Mouse (Mus musculus) G1E (cell line): ENCODE results near the gene Cul7. TPM values are rescaled to one million over a fixed set of nuclear protein-coding genes. Genes with fewer than 3 reads are reported as not detected.

Source experiments
- ATAC-seq: 2 replicates; pipeline ENCODE4 v1.8.0; 2016; ENCODE audit warnings: mild to moderate bottlenecking; ENCODE audit not compliant: insufficient number of reproducible peaks, poor library complexity, low FRiP score, severe bottlenecking; ENCODE audit errors: extremely low read depth
- DNase-seq: peaks from one replicate; pipeline ENCODE4 v3.0.0; 2012; ENCODE audit warnings: low spot score
- H3K27me3 ChIP-seq: 2 replicates; pipeline ENCODE4 v1.6.1; 2012; ENCODE audit warnings: mild to moderate bottlenecking, low read length, inconsistent platforms; ENCODE audit not compliant: insufficient read depth
- H3K36me3 ChIP-seq: replicated peaks from 2 replicates; pipeline ENCODE3; 2012; ENCODE audit warnings: mild to moderate bottlenecking, inconsistent platforms
- H3K4me1 ChIP-seq: 2 replicates; pipeline ENCODE4 v1.6.1; 2012; ENCODE audit warnings: low read depth, low read length, inconsistent platforms, mixed read lengths; ENCODE audit not compliant: insufficient read depth
- H3K4me3 ChIP-seq: 2 replicates; pipeline ENCODE4 v1.5.1; 2012; ENCODE audit warnings: low read depth, mild to moderate bottlenecking, inconsistent platforms, low read length, moderate library complexity, mixed read lengths
- H3K9me3 ChIP-seq: replicated peaks from 2 replicates; pipeline ENCODE4 v1.6.1; 2012; ENCODE audit warnings: inconsistent platforms
- CTCF ChIP-seq: IDR thresholded peaks from 2 replicates; pipeline ENCODE4 v1.5.1; 2012; ENCODE audit warnings: low read depth, low read length, inconsistent platforms, mixed read lengths
- GATA1 ChIP-seq: IDR thresholded peaks from 2 replicates; pipeline ENCODE4 v1.6.1; 2012; ENCODE audit warnings: borderline replicate concordance, low read length, inconsistent platforms, mixed read lengths
- GATA2 ChIP-seq: IDR thresholded peaks from 2 replicates; pipeline ENCODE4 v1.6.1; 2012; ENCODE audit warnings: low read depth, low read length, inconsistent platforms, borderline replicate concordance
- POLR2AphosphoS5 ChIP-seq: IDR thresholded peaks from 2 replicates; pipeline ENCODE4 v1.6.1; 2012; ENCODE audit warnings: low read depth, low read length, inconsistent platforms; ENCODE audit not compliant: insufficient replicate concordance
- TAL1 ChIP-seq: conservative IDR thresholded peaks from 2 replicates; pipeline ENCODE4 v1.6.1; 2012; ENCODE audit warnings: low read depth, low read length, inconsistent platforms, mixed read lengths
- polyA plus RNA-seq: library from polyadenylated mRNA; stranded (reverse); fragments of >175 nt; gene quantifications from 2 replicates; pipeline ENCODE4 v1.2.3, GENCODE M21; 2012
- total RNA-seq, 2 experiments: library from RNA; stranded (forward) in 1 of 2; stranded (reverse) in 1 of 2; fragments of 200-1000 nt in 1 of 2; fragments of >200 nt in 1 of 2; fragmentation: Nextera tagmentation in 1 of 2; gene quantifications; 2 replicates each; pipeline ENCODE4 v1.2.3; 2014 to 2017

Cul7 gene
- total and polyA plus RNA-seq, 3 experiments: 27.4 to 136 (median 44.1) TPM

- H3K4me1 ChIP-seq: no peaks in the 10 kb centered on the region
- DNase-seq (no peak), ATAC-seq (no peak)
- no peaks in the 10 kb centered on the region for H3K9me3 ChIP-seq
- no peak overlapping the region for H3K4me3 ChIP-seq
- H3K36me3 ChIP-seq: no peaks in the 10 kb centered on the region
- TF ChIP-seq TAL1 (no peak), POLR2AphosphoS5 (no peak), GATA2 (no peak), GATA1 (no peak), CTCF (no peak)
- H3K27me3 ChIP-seq: peaks cover 25% of the 10 kb centered on the region
Measured at GRCm38 (mm10) chr17:46609721-46610514, 40.2 kb upstream of the Cul7 start.

- DNase-seq: no peak
- TF ChIP-seq GATA1 (no peak), GATA2 (no peak), POLR2AphosphoS5 (no peak), CTCF (no peak), TAL1 (no peak)
- Histone ChIP-seq H3K9me3 (no peaks in the 10 kb centered on the region), H3K4me3 (no peak overlapping the region), H3K36me3 (no peaks in the 10 kb centered on the region), H3K27me3 (peaks cover 23% of the 10 kb centered on the region), H3K4me1 (no peaks in the 10 kb centered on the region)
- no peak for ATAC-seq
Measured at GRCm38 (mm10) chr17:46611316-46611715, 38.8 kb upstream of the Cul7 start.

GRCm38 (mm10) chr17:46612189-46612588, 37.9 kb upstream of the Cul7 start:
- TF ChIP-seq POLR2AphosphoS5 (no peak), GATA2 (no peak), TAL1 (no peak), CTCF (no peak), GATA1 (no peak)
- no peak overlapping the region for H3K4me3 ChIP-seq
- DNase-seq: no peak
- H3K36me3 ChIP-seq: no peaks in the 10 kb centered on the region
- H3K27me3 ChIP-seq: peaks cover 25% of the 10 kb centered on the region
- H3K4me1 ChIP-seq: no peaks in the 10 kb centered on the region
- no peaks in the 10 kb centered on the region for H3K9me3 ChIP-seq
- no peak for ATAC-seq

DNA sequence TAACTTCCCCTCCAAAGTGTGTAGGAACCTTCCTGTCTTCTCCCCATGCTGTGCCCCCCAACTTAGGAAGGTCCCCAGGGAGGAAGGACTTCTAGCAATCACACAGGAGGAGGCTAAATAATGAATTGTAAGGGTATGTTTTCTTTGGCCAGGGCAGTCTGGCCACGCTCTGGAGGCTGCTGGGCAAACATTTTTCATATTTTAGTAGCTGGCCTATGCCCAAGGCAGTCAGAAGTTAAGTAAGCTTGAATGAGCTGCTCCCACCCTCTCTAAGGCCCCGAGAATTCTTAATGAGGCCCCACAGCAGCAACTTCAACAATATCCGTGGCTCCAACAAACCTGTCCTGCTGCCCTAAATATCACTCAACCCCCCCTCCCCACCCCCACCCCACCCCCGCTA, 37.3 kb upstream of the Cul7 start:
- Histone ChIP-seq H3K4me3 (no peak overlapping the region), H3K36me3 (no peaks in the 10 kb centered on the region)

DNA sequence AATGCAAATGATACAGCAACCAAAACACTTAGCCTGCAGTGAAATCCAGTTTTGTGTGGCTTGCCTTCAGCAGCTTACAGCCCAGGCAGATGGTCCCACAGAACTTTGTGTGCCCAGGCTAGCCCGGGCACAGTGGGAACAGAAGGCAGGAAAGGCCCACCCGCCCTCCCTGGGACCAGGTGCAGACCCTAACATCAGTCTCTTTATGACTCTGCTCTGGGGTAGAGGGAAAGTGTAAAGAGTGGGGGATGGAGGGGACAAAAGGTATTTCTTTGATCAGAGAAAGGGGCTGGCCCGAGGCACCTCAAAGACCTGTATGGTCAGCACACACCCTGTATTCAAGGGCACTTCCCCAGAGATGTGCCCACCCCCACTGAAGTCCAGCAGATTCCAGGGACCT, 36.9 kb upstream of the Cul7 start:
- no peak for TF ChIP-seq CTCF
- TF ChIP-seq GATA2: no peak
- no peak for TF ChIP-seq POLR2AphosphoS5
- no peak for TF ChIP-seq GATA1
- TF ChIP-seq TAL1: no peak
- no peak overlapping the region for H3K4me3 ChIP-seq
- H3K4me1 ChIP-seq: no peaks in the 10 kb centered on the region

More for the DNA sequence above, 37.3 kb upstream of the Cul7 start:
- H3K4me1 ChIP-seq: no peaks in the 10 kb centered on the region
- H3K27me3 ChIP-seq: peaks cover 30% of the 10 kb centered on the region
- H3K9me3 ChIP-seq: no peaks in the 10 kb centered on the region
- no peak for TF ChIP-seq POLR2AphosphoS5
- no peak for TF ChIP-seq GATA2
- TF ChIP-seq CTCF: no peak
- DNase-seq (no peak), ATAC-seq (no peak)

DNA sequence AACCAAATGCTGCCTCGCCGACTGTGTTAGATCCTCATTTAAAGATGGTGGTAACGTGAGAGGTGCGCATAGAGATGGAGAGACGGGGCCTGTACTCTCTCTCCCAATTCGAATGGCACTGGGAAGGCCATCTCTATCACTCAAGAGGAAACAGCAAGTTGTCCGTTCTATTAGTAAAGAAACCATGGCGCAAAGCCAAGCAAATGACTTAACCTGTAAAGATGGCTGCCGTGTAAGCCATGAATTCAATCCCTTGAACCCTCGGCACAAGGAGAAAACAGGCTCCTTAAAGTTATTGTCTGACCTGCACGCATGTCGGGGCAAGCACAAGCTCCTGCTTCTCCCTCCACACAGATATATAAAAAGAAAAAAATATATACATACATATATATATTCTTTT, 32.3 kb upstream of the Cul7 start:
- no peak for ATAC-seq

More for the DNA sequence above, 36.9 kb upstream of the Cul7 start:
- Histone ChIP-seq H3K9me3 (no peaks in the 10 kb centered on the region), H3K36me3 (no peaks in the 10 kb centered on the region), H3K27me3 (peaks cover 28% of the 10 kb centered on the region)
- DNase-seq (no peak), ATAC-seq (no peak)

More for the DNA sequence above, 32.3 kb upstream of the Cul7 start:
- no peak for DNase-seq
- Histone ChIP-seq H3K36me3 (no peaks in the 10 kb centered on the region), H3K27me3 (peaks cover 37% of the 10 kb centered on the region), H3K4me3 (no peak overlapping the region), H3K4me1 (no peaks in the 10 kb centered on the region), H3K9me3 (no peaks in the 10 kb centered on the region)
- TF ChIP-seq CTCF: no peak
- no peak for TF ChIP-seq GATA2
- TF ChIP-seq POLR2AphosphoS5: no peak
- no peak for TF ChIP-seq GATA1
- no peak for TF ChIP-seq TAL1
